10 mouse cellular contexts compared by ENCODE assay signal in the genomic region with DNA sequence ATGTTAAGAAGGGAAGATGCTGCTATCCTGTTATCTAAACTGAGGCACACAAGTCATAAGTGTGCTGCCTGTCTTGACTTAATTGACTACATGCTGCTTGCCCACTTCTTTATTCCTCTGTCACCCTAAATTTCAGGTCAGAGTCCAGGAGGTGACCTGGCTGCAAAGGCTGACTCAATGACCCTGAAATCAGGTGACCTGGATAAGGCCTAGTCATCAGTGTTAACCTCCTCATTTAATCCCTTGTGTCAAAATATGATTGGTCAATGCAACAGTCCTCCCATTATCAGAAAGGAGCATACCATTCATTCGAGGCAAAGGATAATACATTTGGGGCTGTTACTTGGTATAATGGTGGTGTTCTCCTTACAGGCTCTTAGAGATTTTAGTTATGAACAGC. TPM values are rescaled to one million over a fixed set of nuclear protein-coding genes. Genes with fewer than 3 reads are reported as not detected.
DNase-seq lines count a peak whose midpoint lies in the region; ATAC-seq lines count a peak whose summit lies in the region.
"Had no signal": no experiment of that assay in that cellular context is flagged by ENCODE, and none has a peak within 500 bp of the region (broad histone marks: within the 10 kb centered on the region; RNA-seq: fewer than 3 reads in every experiment).

Gene Etfbkmt, plus strand, starts transcription at position 379 of the 400 bp plus-strand sequence.

- H3K36me3 ChIP-seq in forebrain, embryonic 10.5 days (replicated peaks): peaks cover 14% of the 10 kb centered on the region
- H3K36me3 ChIP-seq in forebrain, embryonic 12.5 days (replicated peaks): 0 out of 2 replicates have a peak, but pooled peaks cover 5% of the 10 kb centered on the region
- no peaks in the 10 kb centered on the region; the same call in 1 of the 2 replicates for H3K36me3 ChIP-seq in heart, embryonic 11.5 days (ENCODE audit: control insufficient read depth, insufficient read depth, low read length)
- H3K36me3 ChIP-seq in limb, embryonic 13.5 days: peaks cover 6% of the 10 kb centered on the region

- ATAC-seq in forebrain, embryonic 12.5 days (ENCODE audit: low FRiP score): no peak
- no peak for ATAC-seq in activated CD4-positive, CD25-positive, alpha-beta regulatory T cell, adult 4 months
- no peak for ATAC-seq in heart, embryonic 11.5 days (replicated peaks; ENCODE audit: insufficient number of reproducible peaks, low FRiP score, low TSS enrichment)
- ATAC-seq in limb, embryonic 13.5 days (ENCODE audit: low FRiP score, low read depth): no peak

- H3K4me1 ChIP-seq in forebrain, embryonic 10.5 days: peaks cover 24% of the 10 kb centered on the region
- H3K4me1 ChIP-seq in forebrain, embryonic 12.5 days: peaks cover 14% of the 10 kb centered on the region
- peaks cover 16% of the 10 kb centered on the region for H3K4me1 ChIP-seq in heart, embryonic 11.5 days (ENCODE audit: control insufficient read depth, insufficient read depth, low read length)
- H3K4me1 ChIP-seq in limb, embryonic 13.5 days: peaks cover 13% of the 10 kb centered on the region

- H3K27ac ChIP-seq in forebrain, embryonic 10.5 days: no peak within 1 kb of the TSS
- no peak within 1 kb of the TSS for H3K27ac ChIP-seq in forebrain, embryonic 12.5 days
- no peak within 1 kb of the TSS for H3K27ac ChIP-seq in heart, embryonic 11.5 days (ENCODE audit: low read depth, low read length)
- H3K27ac ChIP-seq in limb, embryonic 13.5 days: no peak within 1 kb of the TSS

- no peaks in the 10 kb centered on the region; the same call in 1 of the 2 replicates for H3K9me3 ChIP-seq in forebrain, embryonic 10.5 days
- no peaks in the 10 kb centered on the region for H3K9me3 ChIP-seq in forebrain, embryonic 12.5 days
- H3K9me3 ChIP-seq in heart, embryonic 11.5 days (replicated peaks; ENCODE audit: control insufficient read depth, low read length): no peaks in the 10 kb centered on the region
- H3K9me3 ChIP-seq in limb, embryonic 13.5 days: 0 out of 2 replicates have a peak, but pooled peaks cover 4% of the 10 kb centered on the region

- DNase-seq in forebrain, embryonic 10.5 days (ENCODE audit: extremely low spot score, low spot score): no peak
- DNase-seq in embryo, embryonic 11 days: no peak
- DNase-seq in adipocyte (ENCODE audit: low spot score): no peak
- no peak for DNase-seq in gastrocnemius, postnatal 25 days
- DNase-seq: right cerebral cortex, postnatal 14 days had no signal

- no peaks in the 10 kb centered on the region for H3K27me3 ChIP-seq in forebrain, embryonic 10.5 days (ENCODE audit: poor library complexity, severe bottlenecking)
- H3K27me3 ChIP-seq in forebrain, embryonic 12.5 days: no peaks in the 10 kb centered on the region
- no peaks in the 10 kb centered on the region for H3K27me3 ChIP-seq in heart, embryonic 11.5 days (ENCODE audit: control insufficient read depth, insufficient read depth, low read length)
- no peaks in the 10 kb centered on the region for H3K27me3 ChIP-seq in limb, embryonic 13.5 days
- H3K27me3 ChIP-seq: megakaryocyte, embryonic 14.5 days had no signal

- no peak within 1 kb of the TSS for H3K4me3 ChIP-seq in forebrain, embryonic 10.5 days
- no peak within 1 kb of the TSS for H3K4me3 ChIP-seq in forebrain, embryonic 12.5 days (replicated peaks)
- H3K4me3 ChIP-seq in heart, embryonic 11.5 days (ENCODE audit: low read depth, low read length): no peak within 1 kb of the TSS
- no peak within 1 kb of the TSS for H3K4me3 ChIP-seq in limb, embryonic 13.5 days

- WGBS in forebrain, embryonic 10.5 days: 94% methylated on average over 1 of the region's 1 CpGs
- WGBS in forebrain, embryonic 12.5 days: 86% methylated on average over 1 of the region's 1 CpGs
- 68% methylated on average over 1 of the region's 1 CpGs for WGBS in heart, embryonic 11.5 days (ENCODE audit: insufficient replicate concordance)
- WGBS in limb, embryonic 13.5 days: 60% methylated on average over 1 of the region's 1 CpGs

- H3K9ac ChIP-seq in forebrain, embryonic 12.5 days: no peak within 1 kb of the TSS
- no peak within 1 kb of the TSS for H3K9ac ChIP-seq in heart, embryonic 11.5 days (ENCODE audit: low read depth, low read length)
- H3K9ac ChIP-seq in limb, embryonic 13.5 days: no peak within 1 kb of the TSS

- H3K4me2 ChIP-seq in forebrain, embryonic 12.5 days: no peak within 1 kb of the TSS
- no peak within 1 kb of the TSS for H3K4me2 ChIP-seq in heart, embryonic 11.5 days
- no peak within 1 kb of the TSS for H3K4me2 ChIP-seq in limb, embryonic 13.5 days (replicated peaks)

RNA-seq across cellular contexts. Expression of gene Etfbkmt, which starts in this region (rescaled TPM):
- 11.9 and 13.2 TPM in 2 replicates for polyA plus RNA-seq in forebrain, embryonic 10.5 days (2016; fragmentation: Nextera tagmentation; extraction: Ambion mirVana)
- 8.4 and 9.7 TPM in 2 replicates for polyA plus RNA-seq in forebrain, embryonic 12.5 days (2016; fragmentation: Nextera tagmentation; extraction: Ambion mirVana)
- polyA plus RNA-seq in activated CD4-positive, CD25-positive, alpha-beta regulatory T cell, adult 4 months (2017; shearing (Covaris generic)): 10 to 100 TPM; 75.2 to 93.2 TPM
- polyA plus RNA-seq in heart, embryonic 11.5 days (2014; fragmentation: Nextera tagmentation; extraction: Ambion mirVana): 13.8 and 17.9 TPM in 2 replicates
- polyA plus RNA-seq in limb, embryonic 13.5 days (2015; fragmentation: Nextera tagmentation; extraction: Ambion mirVana): 18.2 and 18.3 TPM in 2 replicates
- total RNA-seq in gastrocnemius, postnatal 25 days (2021): 10 to 100 TPM in 1 of 2 experiments, 1 to 10 TPM in 1; 7.7 to 11.1 TPM
